Mouse (Mus musculus): ENCODE data around the gene Adam23. TPM values are rescaled to one million over a fixed set of nuclear protein-coding genes. Genes with fewer than 3 reads are reported as not detected.

The Adam23 gene
- polyA plus RNA-seq, 1 experiment from 2014 or later: 14.4 TPM

- no peaks in the 10 kb centered on the region for H3K9me3 ChIP-seq
- no peaks in the 10 kb centered on the region for H3K36me3 ChIP-seq (replicated peaks)
- 67% methylated on average over 1 of the region's 1 CpGs for WGBS
- no peak overlapping the region for H3K27ac ChIP-seq
- no peak overlapping the region for H3K4me2 ChIP-seq
- no peaks in the 10 kb centered on the region for H3K4me1 ChIP-seq
- no peak for ATAC-seq (replicated peaks)
- no peaks in the 10 kb centered on the region for H3K27me3 ChIP-seq (replicated peaks)
- no peak overlapping the region for H3K4me3 ChIP-seq
- no peak overlapping the region for H3K9ac ChIP-seq
These were observed 45.3 kb downstream of the Adam23 start for GRCm38 (mm10) chr1:63491001-63491400.

DNA sequence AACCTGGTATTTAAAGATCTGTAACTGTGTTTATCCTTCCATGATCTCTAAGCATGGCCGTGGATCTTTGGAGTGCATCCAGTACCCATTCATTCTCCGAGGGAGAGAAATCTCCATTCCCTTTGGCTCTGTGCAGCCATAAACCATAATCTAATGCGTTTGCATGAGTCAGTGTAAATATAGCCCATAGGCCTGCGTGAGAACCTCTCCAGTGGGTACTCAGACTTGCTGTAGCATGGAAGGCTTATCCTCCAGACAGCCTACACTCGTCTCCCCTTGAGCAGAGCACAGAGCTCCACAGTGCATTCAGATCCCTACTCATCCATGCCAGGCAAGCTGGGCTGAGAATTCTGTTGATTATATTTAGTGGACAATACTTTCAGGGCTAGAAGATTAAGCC lies 47.6 kb downstream of the Adam23 start:
- H3K9me3 ChIP-seq: no peaks in the 10 kb centered on the region
- ATAC-seq (replicated peaks): no peak
- 73% methylated on average over 5 of the region's 5 CpGs for WGBS
- no peaks in the 10 kb centered on the region for H3K4me1 ChIP-seq
- no peak overlapping the region for H3K4me2 ChIP-seq
- H3K4me3 ChIP-seq: no peak overlapping the region
- no peak overlapping the region for H3K27ac ChIP-seq
- H3K27me3 ChIP-seq (replicated peaks): no peaks in the 10 kb centered on the region
- H3K9ac ChIP-seq: no peak overlapping the region
- H3K36me3 ChIP-seq (replicated peaks): no peaks in the 10 kb centered on the region

DNA sequence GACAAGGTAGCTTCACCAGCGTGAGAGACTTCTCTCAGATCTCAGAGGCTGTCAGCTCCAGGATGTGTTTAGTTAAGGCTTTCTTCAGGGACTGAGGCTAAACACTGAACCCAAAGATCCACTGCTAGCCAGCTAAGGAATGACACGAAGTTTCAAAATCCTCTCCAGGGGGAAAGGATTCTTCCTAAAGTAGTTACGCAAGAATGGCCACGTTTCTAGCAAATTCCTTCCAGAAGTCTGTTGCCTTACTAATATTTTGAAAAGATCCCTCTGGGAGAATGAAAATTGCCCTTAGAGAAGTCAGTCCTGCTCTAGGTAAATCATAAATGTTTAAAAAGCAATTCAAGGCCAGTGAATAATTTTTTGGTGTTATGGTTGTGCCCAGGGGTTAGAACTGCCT lies 61.7 kb downstream of the Adam23 start:
- WGBS: 78% methylated on average over 4 of the region's 4 CpGs
- no peaks in the 10 kb centered on the region for H3K36me3 ChIP-seq (replicated peaks)
- no peak overlapping the region for H3K9ac ChIP-seq
- no peak for ATAC-seq (replicated peaks)
- H3K9me3 ChIP-seq: no peaks in the 10 kb centered on the region
- no peak overlapping the region for H3K4me2 ChIP-seq
- H3K4me3 ChIP-seq: no peak overlapping the region
- no peak overlapping the region for H3K27ac ChIP-seq
- no peaks in the 10 kb centered on the region for H3K27me3 ChIP-seq (replicated peaks)
- H3K4me1 ChIP-seq: no peaks in the 10 kb centered on the region

GRCm38 (mm10) chr1:63508801-63509200 lies 63.1 kb downstream of the Adam23 start:
- 61% methylated on average over 4 of the region's 4 CpGs for WGBS
- no peaks in the 10 kb centered on the region for H3K9me3 ChIP-seq
- H3K4me2 ChIP-seq: no peak overlapping the region
- no peak for ATAC-seq (replicated peaks)
- no peaks in the 10 kb centered on the region for H3K27me3 ChIP-seq (replicated peaks)
- H3K27ac ChIP-seq: no peak overlapping the region
- H3K36me3 ChIP-seq (replicated peaks): no peaks in the 10 kb centered on the region
- H3K4me3 ChIP-seq: no peak overlapping the region
- no peak overlapping the region for H3K9ac ChIP-seq
- H3K4me1 ChIP-seq: no peaks in the 10 kb centered on the region

DNA sequence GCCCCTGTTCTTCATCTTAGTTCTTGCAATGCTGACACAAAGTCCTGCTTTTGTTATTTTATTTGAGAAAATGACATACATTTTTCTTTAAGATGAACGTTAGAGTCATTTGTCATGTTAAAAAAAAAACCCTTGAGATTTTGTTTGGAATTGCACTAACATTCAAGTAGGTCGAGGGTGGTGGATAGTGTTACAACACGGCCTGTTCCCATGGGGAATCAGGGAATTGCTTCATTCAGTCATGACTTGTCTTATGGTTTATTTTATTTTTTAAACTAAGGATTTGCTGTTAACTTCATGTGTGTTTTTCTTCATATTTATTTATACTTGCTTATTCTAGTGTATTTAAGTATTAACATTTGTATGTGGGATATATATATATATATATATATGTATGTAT lies 65.7 kb downstream of the Adam23 start:
- Histone ChIP-seq H3K4me3 (no peak overlapping the region), H3K36me3 (replicated peaks) (no peaks in the 10 kb centered on the region), H3K27ac (no peak overlapping the region), H3K9me3 (no peaks in the 10 kb centered on the region), H3K27me3 (replicated peaks) (no peaks in the 10 kb centered on the region), H3K9ac (no peak overlapping the region), H3K4me2 (no peak overlapping the region), H3K4me1 (no peaks in the 10 kb centered on the region)
- WGBS: 83% methylated on average over 3 of the region's 3 CpGs
- no peak for ATAC-seq (replicated peaks)

GRCm38 (mm10) chr1:63517800-63518199 lies 72.1 kb downstream of the Adam23 start:
- Histone ChIP-seq H3K4me2 (no peak overlapping the region), H3K27ac (no peak overlapping the region), H3K4me1 (no peaks in the 10 kb centered on the region), H3K4me3 (no peak overlapping the region), H3K36me3 (replicated peaks) (no peaks in the 10 kb centered on the region), H3K27me3 (replicated peaks) (no peaks in the 10 kb centered on the region), H3K9me3 (no peaks in the 10 kb centered on the region), H3K9ac (no peak overlapping the region)
- WGBS: 85% methylated on average over 11 of the region's 11 CpGs
- no peak for ATAC-seq (replicated peaks)

- no peaks in the 10 kb centered on the region for H3K4me1 ChIP-seq
- H3K27me3 ChIP-seq (replicated peaks): no peaks in the 10 kb centered on the region
- H3K4me2 ChIP-seq: no peak overlapping the region
- no peaks in the 10 kb centered on the region for H3K36me3 ChIP-seq (replicated peaks)
- H3K9me3 ChIP-seq: no peaks in the 10 kb centered on the region
- no peak overlapping the region for H3K27ac ChIP-seq
- no peak overlapping the region for H3K4me3 ChIP-seq
- ATAC-seq (replicated peaks): no peak
- H3K9ac ChIP-seq: no peak overlapping the region
- WGBS: 77% methylated on average over 5 of the region's 5 CpGs
These were observed 73.1 kb downstream of the Adam23 start for GRCm38 (mm10) chr1:63518814-63519213.

DNA sequence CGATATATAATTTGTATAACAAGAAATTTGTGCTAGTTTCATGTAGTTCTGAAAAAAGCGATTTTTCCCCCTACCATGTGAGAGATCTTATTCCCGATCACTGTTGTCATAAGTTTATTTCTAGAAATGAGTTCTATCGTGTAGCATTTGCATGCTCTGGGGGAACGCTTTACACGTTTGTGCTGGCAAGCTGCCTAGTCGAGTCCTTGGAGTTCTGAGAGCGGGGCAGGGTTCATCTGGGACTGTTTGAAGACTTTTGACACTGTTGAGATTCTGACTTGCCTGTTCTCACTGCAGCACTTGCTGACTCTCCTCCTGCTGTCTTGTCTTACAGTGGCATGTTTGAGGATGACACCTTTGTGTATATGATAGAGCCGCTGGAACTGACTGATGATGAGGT lies 84.2 kb downstream of the Adam23 start:
- H3K27me3 ChIP-seq (replicated peaks): no peaks in the 10 kb centered on the region
- H3K9ac ChIP-seq: no peak overlapping the region
- H3K4me3 ChIP-seq: no peak overlapping the region
- no peaks in the 10 kb centered on the region for H3K9me3 ChIP-seq
- H3K4me2 ChIP-seq: no peak overlapping the region
- H3K4me1 ChIP-seq: no peaks in the 10 kb centered on the region; the same call in 1 of the 2 replicates
- no peaks in the 10 kb centered on the region for H3K36me3 ChIP-seq (replicated peaks)
- H3K27ac ChIP-seq: no peak overlapping the region
- WGBS: 81% methylated on average over 9 of the region's 9 CpGs
- no peak for ATAC-seq (replicated peaks)

GRCm38 (mm10) chr1:63534271-63534827 lies 88.7 kb downstream of the Adam23 start:
- H3K4me1 ChIP-seq: peaks cover 3% of the 10 kb centered on the region
- no peak overlapping the region for H3K4me3 ChIP-seq
- no peaks in the 10 kb centered on the region for H3K36me3 ChIP-seq (replicated peaks)
- H3K9me3 ChIP-seq: no peaks in the 10 kb centered on the region
- no peak overlapping the region for H3K4me2 ChIP-seq
- 63% methylated on average over 6 of the region's 6 CpGs for WGBS
- H3K27ac ChIP-seq: no peak overlapping the region
- H3K27me3 ChIP-seq (replicated peaks): no peaks in the 10 kb centered on the region
- 0 out of 2 replicates have a peak, but pooled peaks have one; percentile 30 for ATAC-seq (replicated peaks)
- no peak overlapping the region for H3K9ac ChIP-seq

- Histone ChIP-seq H3K27ac (peak overlapping the region; percentile 38; the same call in 1 of the 2 replicates), H3K4me2 (peak overlapping the region; percentile 36), H3K4me3 (no peak overlapping the region), H3K4me1 (peaks cover 22% of the 10 kb centered on the region), H3K36me3 (replicated peaks) (no peaks in the 10 kb centered on the region), H3K9ac (no peak overlapping the region), H3K9me3 (no peaks in the 10 kb centered on the region), H3K27me3 (replicated peaks) (no peaks in the 10 kb centered on the region)
- 22% methylated on average over 14 of the region's 14 CpGs for WGBS
- ATAC-seq (replicated peaks): peak; percentile 89
These were observed 94.4 kb downstream of the Adam23 start for GRCm38 (mm10) chr1:63539884-63540613.

DNA sequence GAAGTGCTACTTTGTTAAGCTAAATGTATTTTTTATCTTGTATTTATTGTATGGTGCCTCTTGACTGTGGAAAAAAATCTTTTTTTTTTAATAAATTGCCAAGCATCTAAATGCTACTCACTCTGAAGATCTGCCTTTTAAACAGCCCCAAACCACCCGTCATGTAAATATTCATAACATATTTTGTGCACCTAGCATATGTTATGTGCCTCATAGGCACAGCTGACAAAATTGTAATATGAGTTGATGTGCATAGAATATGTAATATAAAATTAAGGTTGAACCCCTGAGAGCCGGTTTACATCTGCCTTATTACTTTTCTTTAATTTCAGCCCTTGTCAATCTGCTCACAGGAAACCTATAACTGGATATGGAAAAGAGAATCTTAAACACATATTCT lies 98.4 kb downstream of the Adam23 start:
- Histone ChIP-seq H3K9ac (no peak overlapping the region), H3K36me3 (replicated peaks) (no peaks in the 10 kb centered on the region), H3K9me3 (no peaks in the 10 kb centered on the region), H3K4me2 (no peak overlapping the region), H3K27ac (no peak overlapping the region), H3K27me3 (replicated peaks) (no peaks in the 10 kb centered on the region), H3K4me3 (no peak overlapping the region), H3K4me1 (peaks cover 22% of the 10 kb centered on the region)
- ATAC-seq (replicated peaks): peak; percentile 55; the same call in 1 of the 2 replicates
- 45% methylated on average over 2 of the region's 2 CpGs for WGBS

DNA sequence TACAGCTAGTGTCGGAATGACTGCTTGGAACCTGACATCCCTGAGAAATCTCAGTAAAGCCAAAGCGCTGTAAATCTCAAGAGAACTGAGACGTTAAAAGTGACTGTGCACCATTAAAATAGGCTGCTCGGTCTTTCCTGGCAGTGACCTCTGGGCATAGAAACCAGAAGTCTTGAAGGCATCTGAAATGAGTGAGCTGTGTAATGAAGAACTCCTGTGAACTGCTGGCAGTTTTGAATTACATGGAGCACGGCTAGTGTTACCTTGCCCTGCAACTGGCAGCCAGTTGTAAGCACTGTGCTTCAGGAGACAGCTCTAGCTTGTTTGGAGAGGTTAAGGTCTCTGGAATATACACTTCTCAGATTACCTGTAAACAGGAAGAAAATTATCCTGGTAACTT lies 107.3 kb downstream of the Adam23 start:
- Histone ChIP-seq H3K9ac (no peak overlapping the region), H3K4me2 (no peak overlapping the region), H3K4me3 (no peak overlapping the region), H3K27ac (no peak overlapping the region), H3K36me3 (replicated peaks) (no peaks in the 10 kb centered on the region), H3K4me1 (no peaks in the 10 kb centered on the region), H3K27me3 (replicated peaks) (no peaks in the 10 kb centered on the region), H3K9me3 (no peaks in the 10 kb centered on the region)
- 63% methylated on average over 5 of the region's 5 CpGs for WGBS
- ATAC-seq (replicated peaks): no peak

Data from midbrain, embryonic 15.5 days (tissue).